In the genomic region with DNA sequence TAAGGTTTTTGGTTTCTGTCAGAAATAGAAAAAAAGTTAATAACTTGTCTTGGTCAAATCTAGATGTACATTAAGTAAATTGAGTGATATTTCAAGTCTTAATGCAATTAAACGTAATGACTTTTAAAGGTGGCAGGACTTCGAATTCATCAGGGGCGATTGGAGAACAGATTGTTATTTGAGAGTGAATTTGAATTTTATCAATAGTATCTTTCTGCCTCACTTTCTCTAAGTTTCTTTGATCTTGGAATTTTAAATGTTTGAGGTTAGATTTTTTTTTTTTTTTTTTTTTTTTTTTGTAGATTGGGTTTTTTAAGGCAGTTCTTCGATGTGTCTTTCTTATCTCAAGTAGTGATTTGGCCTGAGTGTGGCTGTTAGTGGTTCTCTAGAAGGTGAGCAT, we compare ENCODE assay signal across 8 mouse cellular contexts. TPM values are rescaled to one million over a fixed set of nuclear protein-coding genes. Genes with fewer than 3 reads are reported as not detected.
A peak's percentile ranks its signal among the peaks of the same experiment; 100 is the strongest.
DNase-seq lines count a peak whose midpoint lies in the region; ATAC-seq and TF ChIP-seq lines count a peak whose summit lies in the region.

No protein-coding gene starts in this region.

- H3K79me2 ChIP-seq in myocyte (ENCODE audit: control insufficient read depth, insufficient read depth): peaks cover 89% of the 10 kb centered on the region

- H3K9me3 ChIP-seq in kidney, embryonic 15.5 days (replicated peaks): no peaks in the 10 kb centered on the region
- H3K9me3 ChIP-seq in forebrain, embryonic 12.5 days: no peaks in the 10 kb centered on the region
- H3K9me3 ChIP-seq in limb, embryonic 10.5 days (replicated peaks): no peaks in the 10 kb centered on the region

- H3K36me3 ChIP-seq in kidney, embryonic 15.5 days: peaks cover 46% of the 10 kb centered on the region
- peaks cover 42% of the 10 kb centered on the region for H3K36me3 ChIP-seq in forebrain, embryonic 12.5 days (replicated peaks)
- H3K36me3 ChIP-seq in limb, embryonic 10.5 days: peaks cover 48% of the 10 kb centered on the region
- peaks cover 30% of the 10 kb centered on the region for H3K36me3 ChIP-seq in myocyte (ENCODE audit: control insufficient read depth, insufficient read depth)

- H3K9ac ChIP-seq in kidney, embryonic 15.5 days: no peak overlapping the region
- H3K9ac ChIP-seq in forebrain, embryonic 12.5 days: no peak overlapping the region

- WGBS in kidney, embryonic 15.5 days: 42% methylated on average over 4 of the region's 4 CpGs
- WGBS in forebrain, embryonic 12.5 days: 70% methylated on average over 4 of the region's 4 CpGs
- 88% methylated on average over 4 of the region's 4 CpGs for WGBS in limb, embryonic 10.5 days

- TF ChIP-seq POLR2A in myocyte (IDR thresholded peaks at IDR 0.05; ENCODE audit: insufficient read length, low read depth): no peak

- peak overlapping the region; percentile 61 for H3K4me2 ChIP-seq in kidney, embryonic 15.5 days
- peak overlapping the region; percentile 70 for H3K4me2 ChIP-seq in forebrain, embryonic 12.5 days
- peak overlapping the region; percentile 69 for H3K4me2 ChIP-seq in myocyte (ENCODE audit: low read depth)

- H3K27ac ChIP-seq in kidney, embryonic 15.5 days: no peak overlapping the region
- H3K27ac ChIP-seq in forebrain, embryonic 12.5 days: no peak overlapping the region
- no peak overlapping the region for H3K27ac ChIP-seq in limb, embryonic 10.5 days

- no peaks in the 10 kb centered on the region for H3K27me3 ChIP-seq in kidney, embryonic 15.5 days
- H3K27me3 ChIP-seq in forebrain, embryonic 12.5 days: no peaks in the 10 kb centered on the region
- H3K27me3 ChIP-seq in limb, embryonic 10.5 days (ENCODE audit: low read depth, poor library complexity, severe bottlenecking): no peaks in the 10 kb centered on the region
- H3K27me3 ChIP-seq in myocyte (ENCODE audit: control insufficient read depth, insufficient read depth, insufficient read length): no peaks in the 10 kb centered on the region

- no peak for ATAC-seq in kidney, embryonic 15.5 days (replicated peaks; ENCODE audit: low FRiP score)
- ATAC-seq in forebrain, embryonic 12.5 days (ENCODE audit: low FRiP score): no peak

- H3ac ChIP-seq in myocyte (ENCODE audit: control insufficient read depth, insufficient read length): no peak overlapping the region

- peak overlapping the region; percentile 87 for H3K4me3 ChIP-seq in kidney, embryonic 15.5 days (replicated peaks)
- H3K4me3 ChIP-seq in forebrain, embryonic 12.5 days (replicated peaks): peak overlapping the region; percentile 88; the same call in 1 of the 2 replicates
- H3K4me3 ChIP-seq in limb, embryonic 10.5 days: peak overlapping the region; percentile 93
- H3K4me3 ChIP-seq in myocyte: peak overlapping the region; percentile 98

- no peak for DNase-seq in kidney, postnatal 4 days
- DNase-seq in limb, embryonic 10.5 days (ENCODE audit: low spot score): no peak
- no peak for DNase-seq in embryo, embryonic 10.5 days (ENCODE audit: low spot score)
- DNase-seq in cerebellum, postnatal 10 days: no peak
- DNase-seq in cerebellum, postnatal 14 days: no peak

- peaks cover 33% of the 10 kb centered on the region for H3K4me1 ChIP-seq in kidney, embryonic 15.5 days
- H3K4me1 ChIP-seq in forebrain, embryonic 12.5 days: peaks cover 31% of the 10 kb centered on the region
- peaks cover 19% of the 10 kb centered on the region for H3K4me1 ChIP-seq in limb, embryonic 10.5 days

TF ChIP-seq in myocyte, 11 proteins besides CTCF, POLR2A, EP300 and RAD21:
- no peak for TF ChIP-seq REST (IDR thresholded peaks at IDR 0.05; ENCODE audit: insufficient read depth, insufficient read length)
- TF ChIP-seq MAX (IDR thresholded peaks at IDR 0.05; ENCODE audit: low read depth): no peak
- no peak for TF ChIP-seq E2F4 (IDR thresholded peaks at IDR 0.05; ENCODE audit: insufficient read depth)
- no peak for TF ChIP-seq SRF (IDR thresholded peaks at IDR 0.05; ENCODE audit: control insufficient read depth, insufficient read length, low read depth)
- TF ChIP-seq TCF3 (IDR thresholded peaks at IDR 0.05; ENCODE audit: insufficient read length, low read depth): no peak
- no peak for TF ChIP-seq TCF12 (IDR thresholded peaks at IDR 0.05; ENCODE audit: insufficient read depth, poor library complexity, severe bottlenecking)
- no peak for TF ChIP-seq MYOG (IDR thresholded peaks at IDR 0.05; ENCODE audit: control insufficient read depth in 1 of 3, insufficient read depth in 1 of 3, insufficient read length in 2 of 3, low read depth in 2 of 3)
- no peak for TF ChIP-seq MYOD1 (IDR thresholded peaks at IDR 0.05; ENCODE audit: control insufficient read depth in 1 of 3, insufficient read length in 2 of 3, low read depth in 2 of 3)
- TF ChIP-seq CEBPB (IDR thresholded peaks at IDR 0.05; ENCODE audit: insufficient read depth, poor library complexity, severe bottlenecking): no peak

RNA-seq across cellular contexts. Expression of a gene that starts 2.0 kb away (rescaled TPM):
- 16.7 and 17.9 TPM in 2 replicates for polyA plus RNA-seq in kidney, embryonic 15.5 days (2015; fragmentation: Nextera tagmentation; extraction: Ambion mirVana)
- polyA plus RNA-seq in forebrain, embryonic 12.5 days (2016; fragmentation: Nextera tagmentation; extraction: Ambion mirVana): 22.8 and 24.4 TPM in 2 replicates
- 17.2 and 23.3 TPM in 2 replicates for polyA plus RNA-seq in limb, embryonic 10.5 days (2016; fragmentation: Nextera tagmentation; extraction: Ambion mirVana)
- 25.8 TPM for polyA plus RNA-seq in myocyte (2012; fragmentation: generic; extraction: Trizol)

RNA-seq across cellular contexts. Expression of a gene that starts 45.0 kb away (rescaled TPM):
- polyA plus RNA-seq in kidney, embryonic 15.5 days (2015; fragmentation: Nextera tagmentation; extraction: Ambion mirVana): not detected in 2 replicates
- polyA plus RNA-seq in forebrain, embryonic 12.5 days (2016; fragmentation: Nextera tagmentation; extraction: Ambion mirVana): 0.27 TPM in 1 of 2 replicates, not detected in the other
- polyA plus RNA-seq in limb, embryonic 10.5 days (2016; fragmentation: Nextera tagmentation; extraction: Ambion mirVana): not detected in 2 replicates
- polyA plus RNA-seq in myocyte (2012; fragmentation: generic; extraction: Trizol): 0.01 TPM
